Mouse (Mus musculus) cerebellum, postnatal 10 days (tissue): Measurements from ENCODE around the gene Rnase4.

Experiments used
- DNase-seq, 2 experiments: peaks; one replicate each; pipeline ENCODE4 v3.0.0; 2021; ENCODE audit warnings: mixed read lengths in 2 of 2

Rnase4 gene

DNA sequence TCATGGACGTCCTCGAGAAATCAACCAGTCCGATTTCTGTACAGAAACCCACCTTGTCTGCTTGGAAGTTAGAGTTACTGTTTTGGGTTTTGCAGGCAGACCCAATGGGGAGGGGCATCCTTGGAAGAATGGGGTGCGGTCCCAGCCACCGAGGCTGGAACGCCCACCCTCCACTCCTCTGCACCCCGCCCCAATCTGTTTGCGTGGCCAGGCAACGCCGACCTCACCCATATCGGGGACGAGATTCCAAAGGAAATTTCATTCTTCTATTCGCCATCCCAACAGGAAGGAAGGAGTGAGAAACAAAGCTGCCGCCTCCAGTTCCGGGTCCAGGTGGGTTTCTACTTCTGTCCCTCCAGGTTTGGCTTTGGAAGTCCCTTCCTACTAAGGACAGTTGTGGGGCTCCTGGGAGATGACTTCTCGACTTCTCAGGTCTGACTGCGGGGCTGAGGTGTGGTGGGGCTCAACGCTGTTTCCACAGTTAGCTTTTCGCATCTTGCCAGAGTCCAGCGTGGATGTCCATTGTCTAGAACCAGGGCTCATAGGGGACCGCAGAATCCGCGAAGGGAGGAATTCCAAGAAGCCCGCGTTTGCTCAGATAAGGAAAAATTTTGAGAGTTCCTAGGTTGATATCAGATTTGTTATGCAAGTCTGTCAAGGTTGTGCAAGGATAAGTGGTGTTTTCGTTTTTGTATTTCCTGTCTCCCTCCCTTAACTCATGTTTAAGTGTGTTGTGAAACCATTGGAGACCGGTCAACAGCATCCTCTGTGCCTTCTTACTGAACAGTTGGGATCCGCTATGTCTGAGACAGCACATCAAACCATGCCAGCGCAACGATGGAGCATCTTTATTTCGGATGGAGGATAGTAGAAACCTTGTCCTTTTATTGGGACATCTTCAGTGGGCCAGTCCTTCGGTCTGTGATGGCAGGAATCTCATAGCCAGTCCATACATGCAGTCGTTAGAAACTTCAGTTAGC lies at the start of gene Rnase4, which contains the start of gene Ang:
Gene Rnase4, plus strand, starts transcription at position 157 of the 980 bp plus-strand sequence.
Gene Ang, plus strand, starts transcription at position 230 of the 980 bp plus-strand sequence.
- peak; percentile 67 to 68 for DNase-seq

DNA sequence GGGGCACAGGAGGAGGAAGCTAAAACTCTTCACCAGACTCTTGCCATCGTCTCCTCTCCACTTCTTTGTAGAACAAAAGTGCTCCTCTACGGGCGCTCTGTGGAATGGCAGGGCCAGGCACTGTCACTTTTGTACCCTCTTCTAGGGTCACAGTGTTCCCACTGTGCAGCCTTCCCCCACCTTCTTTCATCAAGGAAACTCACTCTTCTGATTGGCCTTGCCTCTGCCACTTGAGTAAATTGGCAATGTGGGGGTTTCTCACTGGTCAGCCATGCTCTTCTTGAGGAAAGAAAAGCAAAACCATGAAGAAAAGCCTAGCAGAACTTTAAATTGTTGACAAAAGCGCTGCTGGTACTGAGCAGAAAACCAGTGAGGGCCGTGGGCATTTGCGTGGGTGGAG lies 49.1 kb upstream of the Rnase4 start, which contains the start of gene Rnase9:
Gene Rnase9, minus strand, starts transcription at position 101 of the 400 bp plus-strand sequence.
- no peak for DNase-seq

DNA sequence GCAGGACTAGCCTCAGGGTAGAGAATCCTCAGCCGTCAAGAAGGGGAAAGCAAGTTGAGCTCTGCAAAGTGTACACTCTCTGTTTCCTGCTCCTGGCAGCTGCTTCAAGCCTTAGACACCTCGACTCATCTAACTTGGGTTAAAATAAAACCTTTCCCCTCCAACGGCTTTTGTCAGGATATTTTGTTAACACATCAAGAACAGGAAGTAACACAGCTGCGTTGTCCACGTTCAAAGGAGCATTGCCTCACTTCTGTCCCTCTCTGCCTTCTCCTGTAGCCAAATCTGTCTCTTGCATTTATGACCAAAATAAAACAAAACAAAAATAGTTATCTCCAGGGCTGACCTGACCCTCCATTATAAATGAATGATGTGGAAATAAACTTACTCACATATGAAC lies 43.0 kb upstream of the Rnase4 start:
- no peak for DNase-seq

- DNase-seq = no peak
Measured at GRCm38 (mm10) chr14:51050063-51050462, 40.8 kb upstream of the Rnase4 start, which contains the start of gene Rnase11. Rnase11 (minus strand) TSS chr14:51050163.

DNA sequence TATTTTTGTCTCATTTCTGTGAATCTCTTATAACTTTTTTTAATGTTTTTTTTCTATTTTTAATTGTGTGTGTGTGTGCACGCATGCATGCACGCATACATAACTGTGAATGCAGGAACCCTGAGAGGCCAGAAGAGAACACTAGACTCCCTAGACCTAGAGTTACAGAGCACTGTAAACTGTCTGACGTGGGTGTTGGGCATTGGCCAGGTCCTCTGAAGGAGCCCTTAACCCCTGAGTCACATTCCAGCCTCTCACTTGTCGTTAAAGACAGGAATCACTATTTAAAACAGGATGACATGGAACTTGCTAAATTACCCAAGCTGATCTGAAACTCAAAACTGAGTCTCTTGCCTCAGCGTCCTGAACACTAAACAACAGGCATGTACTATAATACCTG lies 38.9 kb upstream of the Rnase4 start:
- DNase-seq = no peak

DNA sequence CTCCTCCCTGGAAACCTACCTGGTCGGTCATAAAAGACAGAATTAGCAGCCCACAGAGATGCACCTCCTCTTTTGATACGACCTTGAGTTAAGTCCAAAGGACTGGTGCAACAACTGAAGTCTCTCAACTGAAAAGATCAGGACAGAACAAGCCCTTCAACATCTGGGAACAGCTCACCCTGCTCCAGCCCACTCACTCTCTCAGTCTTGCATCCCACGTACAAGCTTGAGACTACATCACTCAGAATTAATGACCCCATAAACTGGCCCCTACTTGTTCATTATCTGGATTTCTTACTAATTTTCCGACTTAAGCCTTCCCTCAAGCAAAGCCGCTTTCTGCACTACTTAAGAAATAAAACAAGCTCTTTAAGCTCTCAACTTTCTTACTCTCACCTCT lies 37.7 kb upstream of the Rnase4 start:
- DNase-seq = no peak

DNA sequence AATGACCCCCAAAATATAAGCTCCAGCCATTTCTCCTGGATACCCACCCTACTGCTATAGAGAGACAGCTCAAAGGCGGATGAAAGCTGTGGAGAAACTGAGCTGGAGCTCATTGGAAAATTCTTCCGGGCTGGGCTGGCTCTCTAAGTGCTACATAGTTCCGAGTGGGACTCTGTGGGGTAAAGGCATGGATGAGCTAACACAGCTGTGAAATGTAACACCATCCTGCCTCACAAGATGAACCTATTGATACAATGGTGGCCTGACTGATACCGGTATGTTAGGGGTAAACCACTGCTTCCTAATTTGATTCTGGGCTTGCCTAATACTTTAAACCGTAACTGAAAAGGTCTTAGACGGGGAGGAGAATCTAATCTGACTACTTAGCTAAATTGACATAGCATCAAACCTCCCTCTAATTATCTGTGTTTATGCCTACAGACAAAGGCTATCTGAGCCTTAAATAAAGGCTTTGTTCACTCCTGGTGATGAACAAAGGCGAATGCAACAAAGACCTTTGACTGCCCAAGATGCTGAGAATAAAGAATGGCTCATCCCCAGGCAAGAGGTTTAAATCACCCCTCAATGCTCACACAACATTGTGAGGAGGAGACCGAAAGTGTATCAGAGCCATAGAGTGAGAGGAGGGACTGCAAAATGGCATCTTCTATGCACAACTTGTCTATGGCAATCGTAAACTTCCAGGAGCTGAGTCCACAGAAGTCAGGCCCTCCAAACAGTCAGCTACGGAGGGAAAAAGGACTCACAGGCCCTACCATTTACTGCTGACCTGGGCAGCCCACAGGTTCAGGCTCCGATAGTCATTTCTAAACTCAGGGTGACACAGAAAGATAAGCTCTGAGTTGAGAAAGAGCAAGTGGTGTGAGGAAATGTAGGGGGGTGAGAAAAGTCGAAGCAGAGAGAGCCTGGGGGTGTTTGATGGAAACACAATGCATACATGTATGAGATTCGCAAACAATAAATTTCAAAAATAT lies 36.3 kb upstream of the Rnase4 start:
- DNase-seq = no peak

- DNase-seq = no peak
Measured at GRCm38 (mm10) chr14:51057401-51057831, 33.5 kb upstream of the Rnase4 start, which contains the start of gene Rnase12. Rnase12 (minus strand) TSS chr14:51057661.

- no peak for DNase-seq
Measured at GRCm38 (mm10) chr14:51060761-51061160, 30.1 kb upstream of the Rnase4 start.

- DNase-seq = no peak
Measured at GRCm38 (mm10) chr14:51068956-51069355, 21.9 kb upstream of the Rnase4 start.

- DNase-seq = peak; percentile 58 to 65
Measured at GRCm38 (mm10) chr14:51069617-51070016, 21.3 kb upstream of the Rnase4 start.

DNA sequence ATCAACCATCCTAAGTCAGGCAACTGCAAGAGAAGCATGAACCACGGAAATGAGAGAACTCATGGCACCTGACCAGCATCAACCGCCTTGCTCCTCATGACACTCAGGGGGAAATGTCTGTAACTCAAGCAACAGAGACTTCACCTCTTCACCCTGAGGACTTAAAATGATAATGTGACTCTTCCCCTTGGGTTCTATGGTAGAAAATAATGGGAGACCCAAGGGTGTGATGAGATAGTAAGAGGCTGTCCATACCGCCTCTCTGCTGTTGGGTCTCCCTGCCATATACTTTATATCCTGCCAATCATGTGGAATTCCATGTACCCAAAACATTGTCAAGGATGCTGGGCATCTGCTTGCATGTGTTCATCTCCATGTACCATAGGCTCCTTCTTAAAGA lies 16.5 kb upstream of the Rnase4 start, which contains the start of gene Olfr750:
Gene Olfr750, minus strand, starts transcription at position 101 of the 400 bp plus-strand sequence.
- DNase-seq = no peak

DNA sequence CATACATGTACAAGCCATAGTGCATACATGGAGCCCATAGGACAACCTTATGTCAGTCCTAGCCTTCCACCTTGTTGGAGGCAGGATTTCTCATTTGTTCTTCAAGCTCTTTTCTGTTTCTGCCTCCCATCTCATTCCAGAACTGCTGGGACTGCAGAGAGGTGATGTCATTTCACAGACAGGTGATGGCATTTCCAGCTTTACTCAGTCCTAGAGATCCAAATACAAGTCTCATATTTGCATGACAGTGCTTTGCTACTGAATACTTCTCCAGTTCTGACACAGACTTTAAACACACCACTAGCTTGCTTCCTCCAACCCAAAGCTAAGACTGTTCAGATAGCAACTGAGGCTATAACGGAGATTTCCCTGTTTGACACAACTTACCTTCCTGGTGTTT lies 11.7 kb upstream of the Rnase4 start:
- DNase-seq = no peak

GRCm38 (mm10) chr14:51081035-51081434 lies 9.8 kb upstream of the Rnase4 start:
- no peak for DNase-seq

GRCm38 (mm10) chr14:51082599-51083581 lies 8.0 kb upstream of the Rnase4 start:
- peak; percentile 66 to 68 for DNase-seq

DNA sequence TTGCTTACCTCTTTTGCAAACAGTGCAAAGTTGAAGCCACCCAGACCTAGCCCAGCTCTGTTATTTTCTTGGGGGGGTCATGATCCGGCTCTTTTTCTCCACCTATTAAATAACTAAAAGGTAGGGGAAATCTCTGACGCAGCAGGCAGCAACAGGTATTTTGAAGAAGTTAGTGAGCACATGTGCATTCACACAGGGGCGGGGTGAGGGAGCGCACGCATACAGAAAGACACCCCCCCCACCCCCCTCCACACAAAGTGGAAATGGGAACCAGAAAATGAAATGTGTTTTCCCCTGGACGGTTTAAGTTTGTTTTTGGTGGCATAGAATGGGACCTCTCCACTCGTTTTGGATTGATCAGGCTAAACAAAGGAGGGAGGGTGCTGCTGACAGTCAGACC lies 7.1 kb upstream of the Rnase4 start:
- no peak for DNase-seq

GRCm38 (mm10) chr14:51085086-51085485 lies 5.8 kb upstream of the Rnase4 start:
- no peak for DNase-seq

- no peak for DNase-seq
Measured at GRCm38 (mm10) chr14:51085911-51086310, 5.0 kb upstream of the Rnase4 start.

GRCm38 (mm10) chr14:51087762-51088161 lies 3.1 kb upstream of the Rnase4 start:
- no peak for DNase-seq

DNA sequence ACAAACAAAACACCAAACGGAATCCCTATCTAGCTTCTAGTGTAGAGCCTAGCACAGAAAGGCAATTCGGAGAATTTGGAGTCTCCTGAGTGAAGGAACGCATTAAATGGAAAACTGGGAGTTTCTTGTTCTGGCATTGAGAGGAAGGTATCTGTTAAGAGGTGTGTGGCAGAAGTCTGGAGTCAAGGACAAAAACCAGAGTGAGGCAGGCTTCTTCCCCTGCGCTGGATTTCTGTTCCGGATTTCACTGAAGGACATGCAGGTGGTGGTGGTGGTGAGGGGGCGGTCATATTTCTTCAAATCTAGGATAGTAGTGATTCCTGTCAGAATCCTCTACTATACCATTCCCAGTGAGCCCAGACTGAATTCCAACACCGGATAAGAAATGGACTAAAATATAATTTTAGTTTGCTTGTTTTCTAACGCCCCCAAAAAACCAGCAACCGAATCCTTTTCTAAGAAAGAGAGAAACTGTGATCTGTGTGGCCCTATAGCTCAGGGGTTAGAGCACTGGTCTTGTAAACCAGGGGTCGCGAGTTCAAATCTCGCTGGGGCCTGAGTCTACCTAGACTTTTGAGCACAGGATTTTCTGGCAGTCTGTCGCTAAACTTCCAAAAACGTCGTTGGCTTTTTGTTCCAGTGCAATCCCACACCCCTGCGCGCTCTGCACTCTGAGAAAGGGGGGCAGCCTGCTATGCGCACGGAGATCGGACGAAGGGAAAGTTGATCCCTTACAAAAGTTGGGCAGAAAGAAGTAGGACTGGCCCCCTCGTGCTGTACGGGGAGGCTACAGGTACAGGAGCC lies 2.5 kb upstream of the Rnase4 start:
- DNase-seq = peak; percentile 89 to 90
